Comparison of ENCODE assay signal across 10 mouse cellular contexts in the genomic region with DNA sequence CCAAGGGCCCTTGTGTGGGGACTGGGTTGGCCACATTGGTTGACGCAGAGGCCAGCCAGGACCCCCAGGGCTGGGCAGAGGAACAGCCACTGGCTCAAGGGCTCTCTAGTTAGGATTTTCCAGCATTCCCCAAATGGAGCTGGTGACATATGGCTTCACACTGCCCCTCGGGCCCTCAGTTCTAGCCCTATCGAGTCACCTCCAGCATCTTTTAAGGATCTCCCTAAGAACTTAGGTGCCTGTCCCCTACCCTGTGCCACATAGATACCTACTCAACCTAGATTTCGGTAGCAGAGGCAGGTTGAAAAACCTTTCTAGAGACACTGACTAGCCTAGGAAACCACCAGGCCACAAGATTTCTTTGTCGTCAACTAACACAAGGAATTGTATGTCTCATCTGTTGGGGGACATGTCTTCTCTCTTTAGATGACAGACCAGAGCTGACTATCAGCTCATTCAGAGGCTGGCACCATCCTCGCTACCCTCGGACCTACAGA.
A peak's percentile ranks its signal among the peaks of the same experiment; 100 is the strongest.
DNase-seq lines count a peak whose midpoint lies in the region; ATAC-seq and TF ChIP-seq lines count a peak whose summit lies in the region.
"Had no signal": no experiment of that assay in that cellular context is flagged by ENCODE, and none has a peak within 500 bp of the region (broad histone marks: within the 10 kb centered on the region; RNA-seq: fewer than 3 reads in every experiment).

No protein-coding gene starts in this region.

- no peak for ATAC-seq in CD4-positive, CD25-positive, alpha-beta regulatory T cell, adult 4 months
- no peak for ATAC-seq in intestine, embryonic 14.5 days (replicated peaks; ENCODE audit: low FRiP score, low TSS enrichment, low read depth)
- no peak for ATAC-seq in intestine, embryonic 16.5 days
- no peak for ATAC-seq in stomach, embryonic 16.5 days (ENCODE audit: insufficient read depth, low FRiP score)

- DNase-seq in CD4-positive, CD25-positive, alpha-beta regulatory T cell, adult 2 months (ENCODE audit: low read depth, low spot score) = peak; percentile 41
- no peak for DNase-seq in intestine, embryonic 14.5 days (ENCODE audit: low spot score)
- no peak for DNase-seq in thymus, adult 2 months
- DNase-seq in thymus, postnatal 0 days (ENCODE audit: low spot score) = no peak
- DNase-seq in cerebellum, adult 8-10 months = no peak

- 93% methylated on average over 7 of the region's 7 CpGs for WGBS in intestine, embryonic 14.5 days
- WGBS in intestine, embryonic 16.5 days = 92% methylated on average over 7 of the region's 7 CpGs
- 44% methylated on average over 7 of the region's 7 CpGs for WGBS in thymus, adult 2 months
- WGBS in stomach, embryonic 16.5 days = 88% methylated on average over 7 of the region's 7 CpGs

- H3K4me2 ChIP-seq in intestine, embryonic 14.5 days (ENCODE audit: low read length) = peak overlapping the region; percentile 30; the same call in 1 of the 2 replicates
- H3K4me2 ChIP-seq in intestine, embryonic 16.5 days (ENCODE audit: low read depth, low read length) = no peak overlapping the region
- peak overlapping the region; percentile 42; the same call in 1 of the 2 replicates for H3K4me2 ChIP-seq in stomach, embryonic 16.5 days (ENCODE audit: low read depth, low read length)
- H3K4me2 ChIP-seq: midbrain, embryonic 11.5 days had no signal

- no peak for TF ChIP-seq CTCF in thymus, adult 2 months (IDR thresholded peaks at IDR 0.05; ENCODE audit: borderline replicate concordance, control insufficient read depth, extremely low read depth, insufficient read depth, low read length, poor library complexity)

- no peak overlapping the region for H3K9ac ChIP-seq in intestine, embryonic 14.5 days (ENCODE audit: low read length)
- no peak overlapping the region for H3K9ac ChIP-seq in intestine, embryonic 16.5 days (ENCODE audit: low read depth, low read length)
- no peak overlapping the region for H3K9ac ChIP-seq in stomach, embryonic 16.5 days (ENCODE audit: low read length)

- H3K9me3 ChIP-seq in intestine, embryonic 14.5 days (ENCODE audit: control insufficient read depth, low read length) = no peaks in the 10 kb centered on the region
- no peaks in the 10 kb centered on the region for H3K9me3 ChIP-seq in intestine, embryonic 16.5 days (ENCODE audit: control insufficient read depth, low read length)
- H3K9me3 ChIP-seq in stomach, embryonic 16.5 days (replicated peaks; ENCODE audit: control insufficient read depth, low read length) = no peaks in the 10 kb centered on the region

- no peaks in the 10 kb centered on the region for H3K27me3 ChIP-seq in intestine, embryonic 14.5 days (replicated peaks; ENCODE audit: control insufficient read depth, insufficient read depth, low read length)
- no peaks in the 10 kb centered on the region for H3K27me3 ChIP-seq in intestine, embryonic 16.5 days (replicated peaks; ENCODE audit: control insufficient read depth, insufficient read depth, low read length)
- no peaks in the 10 kb centered on the region for H3K27me3 ChIP-seq in thymus, adult 2 months (ENCODE audit: control insufficient read depth, insufficient read depth, low read length)
- no peaks in the 10 kb centered on the region for H3K27me3 ChIP-seq in stomach, embryonic 16.5 days (ENCODE audit: control insufficient read depth, insufficient read depth, low read length)

- no peaks in the 10 kb centered on the region for H3K36me3 ChIP-seq in intestine, embryonic 14.5 days (ENCODE audit: control insufficient read depth, insufficient read depth, low read length)
- H3K36me3 ChIP-seq in intestine, embryonic 16.5 days (ENCODE audit: control insufficient read depth, insufficient read depth, low read length) = no peaks in the 10 kb centered on the region
- no peaks in the 10 kb centered on the region for H3K36me3 ChIP-seq in thymus, adult 2 months (ENCODE audit: control insufficient read depth, insufficient read depth, low read length)
- no peaks in the 10 kb centered on the region for H3K36me3 ChIP-seq in stomach, embryonic 16.5 days (ENCODE audit: control insufficient read depth, insufficient read depth, low read length)

- peaks cover 11% of the 10 kb centered on the region; the same call in 1 of the 2 replicates for H3K4me1 ChIP-seq in intestine, embryonic 14.5 days (replicated peaks; ENCODE audit: control insufficient read depth, insufficient read depth, low read length)
- H3K4me1 ChIP-seq in intestine, embryonic 16.5 days (ENCODE audit: control insufficient read depth, insufficient read depth, low read length) = peaks cover 7% of the 10 kb centered on the region; the same call in 1 of the 2 replicates
- H3K4me1 ChIP-seq in thymus, adult 2 months (replicated peaks; ENCODE audit: control insufficient read depth, insufficient read depth, low read length) = peaks cover 26% of the 10 kb centered on the region
- peaks cover 14% of the 10 kb centered on the region; the same call in 1 of the 2 replicates for H3K4me1 ChIP-seq in stomach, embryonic 16.5 days (ENCODE audit: control insufficient read depth, insufficient read depth, low read length)

- H3K27ac ChIP-seq in intestine, embryonic 14.5 days (ENCODE audit: low read depth) = no peak overlapping the region
- no peak overlapping the region for H3K27ac ChIP-seq in intestine, embryonic 16.5 days (ENCODE audit: low read length)
- peak overlapping the region; percentile 70 for H3K27ac ChIP-seq in thymus, adult 2 months (ENCODE audit: control insufficient read depth, insufficient read depth, low read length)
- H3K27ac ChIP-seq in stomach, embryonic 16.5 days (ENCODE audit: low read length) = peak overlapping the region; percentile 81
- H3K27ac ChIP-seq: heart, adult 2 months had no signal

- H3K4me3 ChIP-seq in intestine, embryonic 14.5 days (ENCODE audit: low read depth, low read length) = no peak overlapping the region
- no peak overlapping the region for H3K4me3 ChIP-seq in intestine, embryonic 16.5 days (ENCODE audit: low read length)
- peak overlapping the region; percentile 43 for H3K4me3 ChIP-seq in thymus, adult 2 months (ENCODE audit: control insufficient read depth, insufficient read depth, low read length)
- no peak overlapping the region for H3K4me3 ChIP-seq in stomach, embryonic 16.5 days (replicated peaks; ENCODE audit: low read length)

- no peak for TF ChIP-seq POLR2A in thymus, adult 2 months (IDR thresholded peaks at IDR 0.05; ENCODE audit: control insufficient read depth, extremely low read depth, insufficient read depth, low read length, poor library complexity)

Comparison
In these comparisons a context has a peak if more than half of its experiments do, and no peak if none do; other contexts are left out.
1. H3K27ac ChIP-seq: peak in thymus, adult 2 months (single experiment) and stomach, embryonic 16.5 days (single experiment); none in intestine, embryonic 14.5 days (single experiment) and intestine, embryonic 16.5 days (single experiment).